Comparison of ENCODE assay signal across 8 mouse cellular contexts in genomic region chr8:61759327-61760189, GRCm38 (mm10).
DNase-seq lines count a peak whose midpoint lies in the region; ATAC-seq lines count a peak whose summit lies in the region.

No protein-coding gene starts in this region.

- under 1% methylated on average over 43 of the region's 44 CpGs for WGBS in hindbrain, embryonic 16.5 days
- under 1% methylated on average over 44 of the region's 44 CpGs for WGBS in lung, embryonic 15.5 days

- no peaks in the 10 kb centered on the region for H3K36me3 ChIP-seq in hindbrain, embryonic 16.5 days (ENCODE audit: control insufficient read depth, insufficient read depth, low read length)
- H3K36me3 ChIP-seq in lung, embryonic 15.5 days, result no peaks in the 10 kb centered on the region

- peak overlapping the region; percentile 73 for H3K27ac ChIP-seq in hindbrain, embryonic 16.5 days (ENCODE audit: low read depth, low read length)
- peak overlapping the region; percentile 57 for H3K27ac ChIP-seq in lung, embryonic 15.5 days

- peak; percentile 86 for ATAC-seq in hindbrain, embryonic 16.5 days
- ATAC-seq in lung, embryonic 15.5 days (ENCODE audit: borderline replicate concordance, extremely low read depth, low FRiP score, low TSS enrichment), result peak; percentile 82

- no peaks in the 10 kb centered on the region for H3K9me3 ChIP-seq in hindbrain, embryonic 16.5 days (ENCODE audit: control insufficient read depth, low read length)
- H3K9me3 ChIP-seq in lung, embryonic 15.5 days, result no peaks in the 10 kb centered on the region

- DNase-seq in heart, adult 11 months, result peak; percentile 88
- DNase-seq in heart, adult 8-10 months (ENCODE audit: low spot score), result no peak
- DNase-seq in adrenal gland, postnatal 10 days, result peak; percentile 56
- DNase-seq in gastrocnemius, postnatal 10 days, result peak; percentile 66
- peak; percentile 76 for DNase-seq in retina, postnatal 1 day
- DNase-seq in spleen, postnatal 14 days (ENCODE audit: low spot score in 2 of 2), result no peak

- H3K4me3 ChIP-seq in hindbrain, embryonic 16.5 days (ENCODE audit: low read length), result peak overlapping the region; percentile 61
- peak overlapping the region; percentile 54 for H3K4me3 ChIP-seq in lung, embryonic 15.5 days

- H3K9ac ChIP-seq in hindbrain, embryonic 16.5 days (ENCODE audit: low read depth, low read length), result peak overlapping the region; percentile 68
- peak overlapping the region; percentile 61 for H3K9ac ChIP-seq in lung, embryonic 15.5 days

- peaks cover 7% of the 10 kb centered on the region for H3K4me1 ChIP-seq in hindbrain, embryonic 16.5 days (ENCODE audit: control insufficient read depth, insufficient read depth, low read depth, low read length)
- peaks cover 27% of the 10 kb centered on the region for H3K4me1 ChIP-seq in lung, embryonic 15.5 days

- H3K27me3 ChIP-seq in hindbrain, embryonic 16.5 days (replicated peaks; ENCODE audit: control insufficient read depth, insufficient read depth, low read length), result no peaks in the 10 kb centered on the region
- peaks cover 19% of the 10 kb centered on the region; the same call in 1 of the 2 replicates for H3K27me3 ChIP-seq in lung, embryonic 15.5 days

- H3K4me2 ChIP-seq in hindbrain, embryonic 16.5 days (ENCODE audit: low read length), result peak overlapping the region; percentile 92
- peak overlapping the region; percentile 93 for H3K4me2 ChIP-seq in lung, embryonic 15.5 days

Comparison
In these comparisons a context has a peak if more than half of its experiments do, and no peak if none do; other contexts are left out.
1. DNase-seq: peak in heart, adult 11 months (single experiment), adrenal gland, postnatal 10 days (single experiment), gastrocnemius, postnatal 10 days (single experiment) and retina, postnatal 1 day (single experiment); none in heart, adult 8-10 months (single experiment) and spleen, postnatal 14 days (0 of 2).